Mouse (Mus musculus) hindbrain, embryonic 10.5 days (tissue): Measurements from ENCODE around the gene Olfr285. TPM values are rescaled to one million over a fixed set of nuclear protein-coding genes. Genes with fewer than 3 reads are reported as not detected.

Source experiments
- DNase-seq: peaks from one replicate; pipeline ENCODE4 v3.0.0-alpha.2; 2017; ENCODE audit warnings: low spot score
- H3K27ac ChIP-seq: fragments of 300-500 bp; sonication (generic); 2 replicates; pipeline ENCODE4 v1.5.1; 2016; ENCODE audit warnings: mild to moderate bottlenecking, moderate library complexity
- H3K27me3 ChIP-seq: fragments of 300-500 bp; sonication (generic); 2 replicates; pipeline ENCODE4 v1.6.1; 2016; ENCODE audit warnings: mild to moderate bottlenecking; ENCODE audit not compliant: poor library complexity, insufficient read depth, severe bottlenecking
- H3K36me3 ChIP-seq: fragments of 300-500 bp; sonication (generic); 2 replicates; pipeline ENCODE4 v1.6.1; 2016; ENCODE audit warnings: mild to moderate bottlenecking, moderate library complexity
- H3K4me1 ChIP-seq: fragments of 300-500 bp; sonication (generic); replicated peaks from 2 replicates; pipeline ENCODE4 v1.6.1; 2016; ENCODE audit warnings: mild to moderate bottlenecking
- H3K4me3 ChIP-seq: fragments of 300-500 bp; sonication (generic); 2 replicates; pipeline ENCODE4 v1.5.1; 2016; ENCODE audit warnings: mild to moderate bottlenecking, moderate library complexity
- H3K9me3 ChIP-seq: fragments of 300-500 bp; sonication (generic); 2 replicates; pipeline ENCODE4 v1.6.1; 2016; ENCODE audit warnings: mild to moderate bottlenecking, moderate library complexity
- WGBS: fragments of 180-500 bp; shearing (Covaris S2); methylation state at CpG from one replicate; pipeline ENCODE4 v1.1.7; 2016; 5-methylcytosine and 5-hydroxymethylcytosine counted together
- polyA plus RNA-seq: library from polyadenylated mRNA; unstranded; fragments of >200 nt; fragmentation: Nextera tagmentation; extraction: Ambion mirVana; gene quantifications from 2 replicates; pipeline ENCODE4 v1.2.1, GENCODE M21; 2016

Gene Olfr285
- not detected in 2 replicates for polyA plus RNA-seq

DNA sequence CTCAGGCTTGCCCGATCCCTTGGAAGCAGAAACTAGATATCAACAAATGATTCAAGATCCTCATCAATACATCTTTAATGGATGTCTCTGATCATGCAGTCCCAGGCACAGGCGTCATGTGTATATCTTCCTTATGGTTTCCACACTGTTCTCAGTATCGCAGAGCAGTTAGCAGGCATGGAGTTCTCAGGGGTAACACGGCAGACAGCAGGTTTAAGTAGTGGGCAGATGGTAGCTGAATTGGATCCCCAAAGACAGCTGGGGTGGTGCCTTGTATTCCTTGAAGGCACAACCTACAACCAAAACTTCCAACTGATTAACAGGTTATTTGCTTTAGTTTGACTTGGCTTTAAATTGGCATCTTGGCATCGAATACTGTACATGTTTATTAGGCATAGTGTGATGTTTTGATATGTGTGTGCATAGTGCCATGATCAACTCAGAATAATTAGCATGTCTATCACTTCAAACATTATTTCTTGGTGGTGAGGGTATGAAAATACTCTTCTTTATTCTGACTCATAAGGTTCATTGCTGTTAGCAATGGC, at the start of gene Olfr285:
Gene Olfr285, minus strand, starts transcription at position 177 of the 548 bp plus-strand sequence.
- H3K27ac ChIP-seq, result no peak within 1 kb of the TSS
- 91% methylated on average over 5 of the region's 5 CpGs for WGBS
- H3K4me1 ChIP-seq, result no peaks in the 10 kb centered on the region
- H3K4me3 ChIP-seq, result no peak within 1 kb of the TSS
- H3K27me3 ChIP-seq, result no peaks in the 10 kb centered on the region
- no peaks in the 10 kb centered on the region for H3K36me3 ChIP-seq
- no peak for DNase-seq
- no peaks in the 10 kb centered on the region for H3K9me3 ChIP-seq

DNA sequence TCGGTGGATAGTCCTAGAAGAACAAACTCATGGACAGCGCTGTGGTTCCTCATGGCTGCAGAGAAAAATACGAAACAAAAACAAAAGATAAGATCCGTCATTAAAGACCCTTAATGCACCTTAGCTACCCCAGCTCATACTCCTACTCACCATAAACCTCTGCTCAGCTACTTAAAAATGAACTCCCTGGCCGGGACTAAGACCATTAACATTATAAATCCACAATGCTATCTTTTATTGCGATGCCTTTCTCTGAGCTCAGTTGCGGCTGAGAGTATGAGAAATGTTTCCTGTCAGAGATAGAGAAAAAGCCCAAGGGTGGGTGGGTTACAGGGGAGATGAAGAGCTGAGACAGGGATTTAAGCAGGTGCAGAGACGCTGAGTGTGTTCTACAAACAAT, 23.7 kb upstream of the Olfr285 start, which contains the start of gene Olfr284:
Gene Olfr284, minus strand, starts transcription at position 101 of the 400 bp plus-strand sequence.
- H3K9me3 ChIP-seq, result no peaks in the 10 kb centered on the region
- H3K36me3 ChIP-seq, result no peaks in the 10 kb centered on the region
- H3K4me3 ChIP-seq, result no peak within 1 kb of the TSS
- H3K27me3 ChIP-seq, result no peaks in the 10 kb centered on the region
- H3K4me1 ChIP-seq, result 0 out of 2 replicates have a peak, but pooled peaks cover 8% of the 10 kb centered on the region
- DNase-seq, result no peak
- 89% methylated on average over 8 of the region's 8 CpGs for WGBS
- H3K27ac ChIP-seq, result no peak within 1 kb of the TSS

DNA sequence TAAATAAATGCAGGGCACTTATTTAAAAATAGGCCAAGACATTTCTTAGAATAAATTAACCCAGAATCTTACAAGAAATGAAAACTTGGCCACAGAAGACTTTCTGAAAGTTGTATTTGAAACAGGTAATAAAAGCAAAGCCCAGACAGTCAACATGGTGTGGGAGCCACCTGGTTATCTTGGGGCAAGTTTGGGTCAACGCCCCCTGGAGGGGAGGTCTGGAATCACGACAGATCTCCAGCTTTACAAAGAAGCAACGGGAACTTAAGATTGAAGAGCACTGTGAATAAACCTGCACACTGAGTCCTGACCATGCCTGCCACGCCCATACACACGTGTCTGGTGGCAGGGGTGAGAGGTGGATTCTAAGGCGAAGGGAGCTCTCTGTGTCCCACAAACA, 1.4 kb downstream of the Olfr285 start:
- DNase-seq, result no peak
- no peaks in the 10 kb centered on the region for H3K36me3 ChIP-seq
- H3K9me3 ChIP-seq, result no peaks in the 10 kb centered on the region
- H3K27me3 ChIP-seq, result no peaks in the 10 kb centered on the region
- 52% methylated on average over 6 of the region's 6 CpGs for WGBS
- no peaks in the 10 kb centered on the region for H3K4me1 ChIP-seq
- no peak overlapping the region for H3K27ac ChIP-seq
- no peak overlapping the region for H3K4me3 ChIP-seq

DNA sequence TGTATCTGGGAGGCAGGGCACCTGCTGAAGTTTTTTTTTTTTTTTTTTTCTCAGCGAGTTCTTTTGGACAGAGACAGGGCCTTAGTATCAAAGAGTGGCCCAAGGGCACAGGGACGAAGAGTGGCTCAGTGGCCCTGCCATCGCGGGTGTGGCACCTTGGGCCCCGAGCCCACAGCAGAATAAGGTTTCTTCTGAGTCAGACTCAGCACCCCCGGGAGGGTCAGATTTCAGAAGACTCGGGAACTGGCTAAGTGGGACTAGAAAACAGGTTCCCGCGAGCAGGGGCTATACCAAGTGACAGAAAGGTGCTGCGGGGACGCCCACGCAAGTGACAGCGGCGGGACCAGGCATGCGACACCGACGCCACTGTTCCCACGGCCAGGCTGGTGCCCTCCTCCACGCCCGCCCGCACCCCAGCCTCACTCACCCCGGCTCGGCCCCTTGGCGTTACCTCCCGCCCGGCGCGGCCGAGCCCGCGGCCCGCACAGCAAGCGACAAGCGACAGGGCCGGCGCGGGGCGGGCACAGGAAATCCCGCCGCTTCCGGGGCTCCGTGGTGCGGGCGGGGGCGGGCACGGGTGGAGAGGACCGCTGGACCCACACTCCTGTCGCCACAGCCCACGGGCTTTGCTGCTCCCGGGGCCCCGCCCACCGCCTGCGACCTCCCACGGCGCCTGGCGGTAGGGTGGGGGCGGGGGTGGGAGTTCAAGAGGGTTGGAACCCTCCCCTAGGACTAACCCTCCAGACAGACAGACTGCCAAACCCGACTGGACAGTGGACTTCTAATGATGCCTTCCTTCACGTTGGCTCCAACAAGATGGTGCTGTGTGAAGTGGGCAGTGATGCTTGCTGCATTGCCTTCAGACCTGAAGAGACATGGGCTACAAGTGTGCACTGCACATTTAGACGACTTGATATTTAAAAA, 21.3 kb downstream of the Olfr285 start, which contains the start of gene Zfp641:
Gene Zfp641, minus strand, starts transcription at position 534 of the 924 bp plus-strand sequence.
- Histone ChIP-seq H3K4me3 (peak within 1 kb of the TSS; percentile 78), H3K27ac (peak within 1 kb of the TSS; percentile 87), H3K27me3 (peaks cover 20% of the 10 kb centered on the region), H3K4me1 (peaks cover 8% of the 10 kb centered on the region), H3K36me3 (no peaks in the 10 kb centered on the region), H3K9me3 (no peaks in the 10 kb centered on the region)
- WGBS, result 3% methylated on average over 60 of the region's 60 CpGs
- DNase-seq, result peak; percentile 41

DNA sequence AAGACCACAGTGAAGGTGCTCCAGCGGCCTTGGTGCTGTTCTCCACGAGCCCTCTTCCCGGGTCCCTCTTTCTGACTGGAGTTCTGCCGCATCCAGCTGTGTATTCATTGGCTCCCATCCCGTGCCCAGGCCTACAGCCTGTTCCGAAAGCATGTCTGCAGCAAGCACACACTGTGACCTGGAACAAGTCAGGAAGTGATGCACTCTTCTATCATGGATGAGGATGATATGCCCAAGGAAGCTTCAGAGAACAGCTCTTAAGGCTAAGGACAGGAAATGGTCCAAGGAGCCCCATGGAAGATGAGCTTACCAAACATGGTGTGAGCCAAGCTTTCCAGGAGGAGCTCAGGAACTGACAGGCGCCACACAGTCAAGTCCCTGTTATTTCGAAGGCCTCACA, 23.5 kb downstream of the Olfr285 start:
- 84% methylated on average over 8 of the region's 8 CpGs for WGBS
- Histone ChIP-seq H3K27me3 (peaks cover 20% of the 10 kb centered on the region), H3K27ac (no peak overlapping the region), H3K4me1 (peaks cover 8% of the 10 kb centered on the region), H3K4me3 (no peak overlapping the region), H3K36me3 (no peaks in the 10 kb centered on the region), H3K9me3 (no peaks in the 10 kb centered on the region)
- DNase-seq, result no peak

DNA sequence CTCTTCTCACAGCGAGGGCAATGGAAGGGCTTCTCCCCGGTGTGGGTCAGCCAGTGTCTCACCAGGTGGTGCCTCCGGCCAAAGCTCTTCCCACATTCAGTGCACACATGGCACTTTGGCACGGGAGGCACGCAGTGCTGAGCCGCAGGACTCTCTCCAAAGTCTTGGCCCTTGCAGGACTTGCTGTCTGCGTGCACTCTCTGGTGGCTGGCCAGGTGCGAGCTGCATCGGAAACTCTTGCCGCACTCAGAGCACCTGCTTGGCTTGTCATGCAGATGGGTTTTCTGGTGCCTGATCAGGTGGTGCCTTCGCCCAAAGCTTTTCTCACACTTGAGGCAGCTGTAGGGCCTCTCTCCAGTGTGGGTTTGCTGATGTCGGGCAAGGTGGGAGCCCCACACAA, 28.6 kb downstream of the Olfr285 start:
- Histone ChIP-seq H3K27ac (no peak overlapping the region), H3K4me1 (no peaks in the 10 kb centered on the region), H3K9me3 (no peaks in the 10 kb centered on the region), H3K27me3 (no peaks in the 10 kb centered on the region), H3K4me3 (no peak overlapping the region), H3K36me3 (no peaks in the 10 kb centered on the region)
- DNase-seq, result no peak
- 69% methylated on average over 12 of the region's 12 CpGs for WGBS

DNA sequence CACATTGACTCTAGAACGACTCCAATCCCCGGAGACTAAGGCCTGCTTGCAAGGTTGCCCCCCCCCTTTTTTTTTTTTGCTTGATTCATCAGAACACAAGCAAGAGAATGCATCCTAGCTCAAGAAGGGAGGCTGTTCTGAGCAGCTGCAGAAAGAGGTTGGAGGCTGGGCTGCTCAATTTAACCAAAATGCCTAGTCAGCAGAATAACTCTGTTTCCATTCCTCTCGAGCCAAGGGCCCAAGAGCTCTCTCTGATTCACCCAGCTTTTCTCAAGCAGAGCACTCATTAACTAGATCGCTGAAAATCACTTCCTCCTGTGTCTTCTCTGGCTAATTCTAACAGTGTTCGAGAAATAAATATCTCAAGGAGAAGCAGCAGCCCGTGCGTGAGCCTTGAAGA, 30.7 kb downstream of the Olfr285 start:
- H3K27me3 ChIP-seq, result no peaks in the 10 kb centered on the region

More for the DNA sequence above, 30.7 kb downstream of the Olfr285 start:
- Histone ChIP-seq H3K36me3 (no peaks in the 10 kb centered on the region), H3K4me3 (no peak overlapping the region), H3K4me1 (no peaks in the 10 kb centered on the region), H3K9me3 (no peaks in the 10 kb centered on the region), H3K27ac (no peak overlapping the region)
- no peak for DNase-seq
- WGBS, result 78% methylated on average over 7 of the region's 7 CpGs

Other genes starting within 250 kb of the Olfr285 start
- gene Pfkm, start 224.8 kb downstream of the Olfr285 start, polyA plus RNA-seq, result 33.0 and 37.9 TPM in 2 replicates
- 36.5 and 44.1 TPM in 2 replicates for gene Senp1, start 223.6 kb downstream of the Olfr285 start, polyA plus RNA-seq
- 39.4 and 48.8 TPM in 2 replicates for gene Asb8, start 151.7 kb downstream of the Olfr285 start, polyA plus RNA-seq
- 5.9 and 12.2 TPM in 2 replicates for gene Ccdc184, start 150.2 kb downstream of the Olfr285 start, polyA plus RNA-seq
- gene Olfr288, start 121.8 kb downstream of the Olfr285 start, polyA plus RNA-seq, result not detected in 2 replicates
- gene Gm44579, start 96.4 kb downstream of the Olfr285 start, polyA plus RNA-seq, result not detected in 2 replicates
- not detected in 2 replicates for gene Olfr287, start 96.3 kb downstream of the Olfr285 start, polyA plus RNA-seq
- gene Olfr286, start 82.9 kb downstream of the Olfr285 start, polyA plus RNA-seq, result not detected in 2 replicates
- not detected in 2 replicates for gene H1fnt, start 60.1 kb downstream of the Olfr285 start, polyA plus RNA-seq
- gene Zfp641, start 21.2 kb downstream of the Olfr285 start, polyA plus RNA-seq, result 0.66 and 1.3 TPM in 2 replicates
- not detected in 2 replicates for gene Olfr284, start 23.6 kb upstream of the Olfr285 start, polyA plus RNA-seq
- not detected in 2 replicates for gene Olfr283, start 63.6 kb upstream of the Olfr285 start, polyA plus RNA-seq
- gene Olfr282, start 113.9 kb upstream of the Olfr285 start, polyA plus RNA-seq, result not detected in 2 replicates
- gene Olfr281, start 135.2 kb upstream of the Olfr285 start, polyA plus RNA-seq, result not detected in 2 replicates
- not detected in 2 replicates for gene OR5BS1P, start 152.5 kb upstream of the Olfr285 start, polyA plus RNA-seq
- gene Lalba, start 165.4 kb upstream of the Olfr285 start, polyA plus RNA-seq, result 0.22 and 0.48 TPM in 2 replicates
- gene Olfr279, start 175.0 kb upstream of the Olfr285 start, polyA plus RNA-seq, result not detected in 2 replicates
- 134 and 151 TPM in 2 replicates for gene Kansl2, start 216.9 kb upstream of the Olfr285 start, polyA plus RNA-seq